Mouse (Mus musculus) 3T3-L1 (cell line): ENCODE measurements around the gene Uqcrq.
"Not testable (repeated sequence)": the region's sequence is repeated elsewhere in the genome, so short reads cannot be mapped to it uniquely, and the experiment has no call there.

Source experiments
- DNase-seq: peaks from one replicate; pipeline ENCODE4 v3.0.0-alpha.2; 2015; ENCODE audit warnings: low read depth, low spot score

The Uqcrq gene

DNA sequence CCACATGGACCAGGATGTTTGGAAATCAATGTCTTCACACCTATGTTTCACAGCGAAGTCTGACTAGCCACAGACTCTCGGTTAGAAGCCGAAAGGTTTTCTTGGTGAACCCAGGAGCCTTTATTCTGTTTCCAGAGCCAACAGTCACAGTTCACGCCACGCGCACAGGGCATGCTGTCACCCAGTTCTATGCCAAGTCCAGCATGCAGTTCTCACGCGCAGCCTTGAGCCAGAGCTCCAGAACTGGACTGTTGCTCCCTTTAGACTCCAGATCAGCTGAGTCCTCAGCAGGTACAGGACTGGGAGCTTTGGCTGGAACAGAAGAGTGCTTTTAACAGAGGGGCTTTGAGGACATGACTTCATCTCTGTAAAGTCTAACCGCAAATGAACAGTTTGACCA is 21.8 kb upstream of the Uqcrq start:
- DNase-seq: no peak

- DNase-seq: no peak
These were observed 20.7 kb upstream of the Uqcrq start for GRCm38 (mm10) chr11:53451361-53451760.

- DNase-seq: no peak
These were observed 19.6 kb upstream of the Uqcrq start for GRCm38 (mm10) chr11:53450070-53450705.

DNA sequence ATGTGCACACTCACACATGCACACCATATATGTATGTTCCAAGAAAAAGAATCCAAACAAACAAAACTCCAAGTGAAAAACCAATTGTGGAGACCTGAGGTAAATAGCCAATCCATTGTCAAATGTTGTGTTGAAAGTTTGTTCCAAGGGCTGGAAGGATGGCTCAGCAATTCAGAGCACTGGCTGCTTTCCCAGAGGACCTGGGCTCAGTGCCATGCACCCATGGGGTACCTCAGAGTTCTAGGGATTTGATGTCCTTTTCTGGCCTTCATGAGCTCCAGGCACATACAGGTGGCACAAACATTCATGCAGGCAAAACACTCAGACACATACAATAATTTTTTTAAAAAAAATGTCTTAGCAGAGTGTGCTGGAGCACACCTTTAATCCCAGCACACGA is 17.9 kb upstream of the Uqcrq start:
- no peak for DNase-seq

- no peak for DNase-seq
These were observed 17.4 kb upstream of the Uqcrq start for GRCm38 (mm10) chr11:53447996-53448395.

DNA sequence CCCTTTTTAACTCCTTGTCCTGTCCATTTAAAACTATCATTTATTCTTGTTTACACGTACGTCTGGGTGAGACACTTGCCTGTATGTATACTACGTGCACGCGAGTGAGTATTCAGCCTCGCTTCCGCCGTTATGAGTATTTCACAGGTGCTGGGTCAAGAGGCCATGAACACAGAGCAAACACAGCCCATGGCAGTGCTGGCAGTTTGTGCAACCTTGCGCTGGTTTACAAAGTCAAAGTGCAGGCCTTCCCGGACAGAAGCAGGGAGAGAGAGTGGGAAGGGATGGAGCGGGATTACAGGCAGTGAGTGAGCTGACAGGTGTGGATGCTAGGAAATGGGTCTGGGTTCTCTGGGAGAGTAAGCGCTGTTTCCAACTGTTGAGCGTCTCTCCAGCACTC is 15.6 kb upstream of the Uqcrq start:
- no peak for DNase-seq

DNA sequence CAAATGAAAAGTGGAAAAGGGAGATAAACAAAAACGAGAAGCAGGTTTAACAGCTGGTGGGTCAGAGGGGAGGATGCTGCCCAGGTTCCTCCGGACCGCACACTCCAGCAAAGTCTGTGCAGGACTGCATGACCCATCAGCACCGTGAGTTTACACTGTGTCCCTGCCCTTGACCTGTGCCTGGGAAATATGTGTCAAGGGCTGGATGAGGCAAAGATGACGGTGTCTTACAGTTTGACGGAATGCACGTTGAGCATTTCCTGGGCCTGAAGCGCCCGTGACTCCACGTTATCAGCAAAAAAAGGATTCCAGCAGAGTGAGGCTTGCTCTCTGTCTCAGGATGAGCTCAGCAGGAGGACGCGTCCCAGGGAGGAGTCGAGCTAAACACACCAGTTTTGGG is 14.9 kb upstream of the Uqcrq start:
- DNase-seq: no peak

GRCm38 (mm10) chr11:53443861-53444260 is 13.2 kb upstream of the Uqcrq start:
- peak; percentile 45 for DNase-seq

GRCm38 (mm10) chr11:53441921-53442320 is 11.3 kb upstream of the Uqcrq start:
- no peak for DNase-seq

GRCm38 (mm10) chr11:53436338-53436737 is 5.7 kb upstream of the Uqcrq start:
- DNase-seq: no peak

DNA sequence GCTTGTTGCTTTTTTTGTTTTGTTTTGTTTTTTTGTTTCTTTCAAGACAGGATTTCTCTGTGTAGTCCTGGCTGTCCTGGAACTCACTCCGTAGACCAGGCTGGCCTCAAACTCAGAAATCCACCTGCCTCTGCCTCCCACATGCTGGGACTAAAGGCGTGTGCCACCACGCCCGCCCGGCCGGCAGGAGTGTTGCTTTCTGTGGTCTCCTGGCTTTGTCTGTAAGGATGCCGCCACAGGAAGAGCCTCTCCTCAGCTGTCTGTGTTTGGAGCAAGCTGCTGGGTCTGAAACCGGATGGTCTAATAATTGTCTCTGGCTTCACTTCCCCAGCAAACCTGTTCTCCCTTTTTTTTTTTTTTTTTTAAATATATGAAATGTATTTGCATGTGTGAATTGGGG is 4.9 kb upstream of the Uqcrq start:
- no peak for DNase-seq

- no peak for DNase-seq
These were observed 2.4 kb upstream of the Uqcrq start for GRCm38 (mm10) chr11:53433057-53433456.

DNA sequence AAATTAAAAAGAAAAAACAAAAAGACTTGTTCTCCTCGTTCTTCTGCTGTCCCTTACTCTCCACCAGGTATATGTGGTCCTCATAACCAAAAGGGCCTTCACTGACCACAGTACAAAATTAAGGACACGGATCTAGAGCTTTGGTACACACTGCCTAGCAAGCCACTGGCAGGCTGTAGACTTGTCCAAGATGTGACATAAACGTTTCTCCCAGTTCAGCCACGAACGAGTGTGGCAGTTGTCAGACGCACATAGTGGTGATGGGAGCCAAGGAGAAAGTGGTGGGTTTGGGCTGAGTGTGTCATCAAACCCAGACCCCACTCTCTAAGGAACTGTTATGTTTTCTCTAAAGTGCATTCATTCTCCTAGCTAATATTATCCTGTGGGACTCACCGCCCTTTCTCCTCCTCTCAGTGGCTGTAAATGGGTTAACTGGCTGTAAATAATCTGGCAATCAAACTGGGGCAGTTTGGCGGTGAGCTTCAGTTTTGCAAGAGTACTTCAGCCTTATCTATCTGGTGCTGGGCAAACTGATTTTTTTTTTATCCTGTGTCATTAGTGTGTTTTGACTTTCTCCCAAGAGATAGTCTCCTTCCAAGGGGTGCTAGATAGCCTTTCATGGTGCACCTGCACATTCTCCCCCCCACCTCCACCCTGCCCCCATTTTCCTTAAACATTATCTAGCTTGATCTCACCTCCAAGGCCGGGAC is 871 bp upstream of the Uqcrq start:
- no peak for DNase-seq

DNA sequence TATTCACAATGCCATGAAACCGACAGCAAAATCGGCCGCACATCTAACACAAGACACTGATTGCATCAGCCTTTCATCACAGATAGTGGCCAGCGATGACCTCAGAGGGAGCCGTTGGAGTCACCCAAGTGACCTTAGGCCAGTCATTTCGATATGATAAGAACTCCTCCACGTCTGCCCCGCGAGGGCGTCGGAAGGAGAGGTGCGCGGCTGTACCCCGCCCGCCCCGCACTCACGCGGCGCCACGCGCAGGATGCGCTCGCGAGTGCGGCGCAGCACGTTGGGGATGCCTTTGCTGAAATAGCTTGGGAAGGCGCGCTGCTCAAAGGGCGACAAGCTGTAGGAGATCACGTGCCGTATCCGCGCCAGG is 346 bp downstream of the Uqcrq start:
- peak; percentile 68 for DNase-seq

DNA sequence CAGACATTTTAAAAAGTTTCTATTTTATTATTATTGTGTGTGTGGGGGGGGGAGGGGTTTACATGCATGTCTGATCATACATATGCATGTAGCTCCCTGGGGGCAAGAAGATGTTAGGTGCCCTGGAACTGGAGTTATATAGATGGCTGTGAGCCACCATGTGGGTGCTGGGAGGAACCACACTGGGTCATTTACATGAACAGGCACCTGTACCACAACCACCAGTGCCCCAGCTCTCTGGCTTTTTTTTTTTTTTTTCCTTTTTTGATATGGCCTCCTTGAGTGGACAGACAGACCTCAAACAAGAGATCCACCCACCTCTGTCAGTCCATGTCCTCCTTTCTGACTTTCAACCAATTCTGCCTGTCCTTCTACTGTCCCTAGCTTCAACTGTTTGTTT is 1.4 kb downstream of the Uqcrq start:
- DNase-seq: no peak

GRCm38 (mm10) chr11:53428716-53429057 is 1.9 kb downstream of the Uqcrq start:
- no peak for DNase-seq

- DNase-seq: no peak
These were observed 2.5 kb downstream of the Uqcrq start for GRCm38 (mm10) chr11:53427993-53428715.

- DNase-seq: not testable (repeated sequence)
These were observed 3.7 kb downstream of the Uqcrq start for GRCm38 (mm10) chr11:53426914-53427313.

- no peak for DNase-seq
These were observed 4.8 kb downstream of the Uqcrq start for GRCm38 (mm10) chr11:53425711-53426255.

DNA sequence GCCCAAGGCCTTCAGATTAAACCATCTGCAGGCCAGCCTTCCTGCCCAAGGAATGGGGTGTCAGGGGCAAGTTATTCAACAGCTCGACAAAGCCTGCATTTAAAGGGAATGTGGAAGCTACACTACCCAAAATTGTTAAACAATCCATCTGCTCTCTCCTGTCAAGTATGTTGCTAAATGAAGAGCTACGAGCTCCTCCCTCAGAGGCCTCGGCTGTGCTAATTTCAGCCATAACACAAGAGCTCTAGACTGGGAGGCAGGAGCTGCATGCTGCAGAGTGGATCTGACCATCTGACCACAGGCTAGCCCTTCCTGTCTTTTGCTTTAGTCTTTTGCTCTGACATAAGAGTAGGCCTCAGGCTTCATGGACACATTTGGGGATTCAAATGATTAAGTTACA is 5.4 kb downstream of the Uqcrq start:
- no peak for DNase-seq

- DNase-seq: peak; percentile 25
These were observed 5.8 kb downstream of the Uqcrq start for GRCm38 (mm10) chr11:53424826-53425225.

DNA sequence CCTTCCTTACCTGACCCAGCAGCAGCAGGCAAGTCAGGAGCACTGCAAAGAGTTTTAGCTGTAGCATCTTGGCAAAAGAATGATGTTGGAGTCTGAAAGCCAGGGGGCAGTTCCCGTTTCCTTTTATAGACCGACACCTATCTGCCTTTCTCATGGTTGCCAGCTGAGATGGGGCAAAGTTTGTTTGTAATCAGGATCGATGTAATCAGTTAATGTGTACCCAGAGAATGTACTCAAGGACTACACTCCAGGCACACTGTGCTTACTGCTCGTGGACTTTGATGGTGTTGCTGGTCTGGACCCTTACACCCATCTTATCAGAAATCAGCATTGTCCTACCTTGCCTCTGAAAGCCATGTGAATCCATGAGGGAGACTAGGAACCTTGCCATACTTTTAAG is 7.6 kb downstream of the Uqcrq start, which contains the start of gene Leap2:
TSS of gene Leap2 (minus strand) at position 135 of the 400 bp plus-strand sequence.
- no peak for DNase-seq

DNA sequence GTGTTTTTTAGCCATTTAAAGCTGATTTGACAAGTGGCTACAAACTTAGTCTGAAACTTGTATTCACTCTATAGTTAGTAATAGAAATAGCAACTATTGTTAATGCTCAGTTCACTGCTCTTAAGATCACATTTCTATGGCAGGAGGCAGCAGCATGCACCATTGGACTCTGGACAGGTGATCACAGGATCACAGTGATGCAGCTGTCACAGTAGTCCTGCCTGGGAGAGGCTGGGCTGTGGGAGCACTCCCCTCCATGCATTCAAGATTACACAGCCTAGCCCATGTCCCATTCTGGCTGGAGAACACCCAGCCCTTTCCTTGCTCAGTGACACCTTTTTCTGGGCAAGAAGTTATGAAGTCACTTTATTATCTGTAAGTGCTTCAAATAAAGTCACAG is 12.6 kb downstream of the Uqcrq start:
- DNase-seq: no peak
